Mouse (Mus musculus) ovary, adult 18-20 months (tissue): ENCODE measurements around the gene Map2k1.
"Not testable (repeated sequence)": the region's sequence is repeated elsewhere in the genome, so short reads cannot be mapped to it uniquely, and the experiment has no call there.

Experiments used
- DNase-seq: peaks from one replicate; pipeline ENCODE4 v3.0.0; 2022; ENCODE audit warnings: low spot score, mixed read lengths

Gene Map2k1

GRCm38 (mm10) chr9:64139879-64140278 is 113.6 kb downstream of the Map2k1 start:
- DNase-seq = no peak

DNA sequence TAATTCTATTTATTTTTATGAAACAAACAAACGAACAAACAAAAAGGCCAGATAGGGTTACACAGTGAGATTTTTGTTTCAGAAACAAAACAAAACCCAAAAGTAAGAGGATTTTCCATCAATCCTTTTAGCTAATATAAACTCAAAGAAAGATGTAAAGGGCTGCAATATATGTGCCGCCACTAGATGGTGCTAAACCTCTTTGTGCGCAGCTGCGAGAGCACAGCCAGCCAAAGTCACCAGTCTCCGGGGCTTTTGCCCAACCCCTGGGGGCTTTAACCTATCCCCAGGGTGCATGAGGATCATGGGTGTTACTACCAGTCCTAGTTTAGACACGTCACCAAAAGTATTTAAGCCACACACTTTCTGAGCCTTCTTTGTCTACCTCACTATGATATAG is 114.5 kb downstream of the Map2k1 start:
- DNase-seq = not testable (repeated sequence)
